Mouse (Mus musculus): Measurements from ENCODE around the gene Nucb1. TPM values are rescaled to one million over a fixed set of nuclear protein-coding genes. Genes with fewer than 3 reads are reported as not detected.
A peak's percentile ranks its signal among the peaks of the same experiment; 100 is the strongest.

Gene Nucb1
- polyA plus RNA-seq, 1 experiment from 2014 or later: 198 TPM

GRCm38 (mm10) chr7:45509181-45509882, 874 bp downstream of the Nucb1 start:
- H3K4me1 ChIP-seq: peaks cover 15% of the 10 kb centered on the region
- peaks cover 36% of the 10 kb centered on the region for H3K36me3 ChIP-seq
- H3K27ac ChIP-seq: peak overlapping the region; percentile 94
- no peaks in the 10 kb centered on the region for H3K27me3 ChIP-seq
- H3K4me2 ChIP-seq: peak overlapping the region; percentile 99
- ATAC-seq (ENCODE audit: insufficient number of reproducible peaks, insufficient read depth, low FRiP score, low TSS enrichment, low read depth): no peak
- H3K9me3 ChIP-seq: no peaks in the 10 kb centered on the region
- H3K9ac ChIP-seq: peak overlapping the region; percentile 85
- WGBS: 34% methylated on average over 19 of the region's 19 CpGs
- H3K4me3 ChIP-seq: peak overlapping the region; percentile 79

DNA sequence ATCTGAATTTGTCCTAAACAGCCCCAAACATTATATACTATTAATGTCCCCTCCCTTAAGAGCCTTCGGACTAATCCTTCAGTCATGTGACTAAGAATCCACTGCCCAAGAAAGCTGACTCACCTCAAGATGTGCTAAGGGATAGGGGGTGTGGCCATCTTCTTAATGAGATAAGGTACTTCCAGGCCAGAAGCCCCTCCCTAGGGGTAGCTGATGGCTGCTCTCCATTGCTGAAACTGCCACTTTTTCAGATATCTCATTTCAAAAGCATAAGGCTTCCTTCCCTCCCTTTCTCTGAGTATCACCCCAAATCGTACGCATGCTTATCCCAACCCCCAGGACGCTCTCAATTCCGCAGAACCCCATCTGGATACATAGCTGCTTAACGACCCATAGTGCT, 1.6 kb downstream of the Nucb1 start:
- Histone ChIP-seq H3K27me3 (no peaks in the 10 kb centered on the region), H3K4me3 (peak overlapping the region; percentile 79), H3K4me1 (peaks cover 15% of the 10 kb centered on the region), H3K9me3 (no peaks in the 10 kb centered on the region), H3K9ac (peak overlapping the region; percentile 85; the same call in 1 of the 2 replicates), H3K27ac (no peak overlapping the region), H3K36me3 (peaks cover 36% of the 10 kb centered on the region), H3K4me2 (peak overlapping the region; percentile 99)
- no peak for ATAC-seq (ENCODE audit: insufficient number of reproducible peaks, insufficient read depth, low FRiP score, low TSS enrichment, low read depth)
- 81% methylated on average over 6 of the region's 6 CpGs for WGBS

DNA sequence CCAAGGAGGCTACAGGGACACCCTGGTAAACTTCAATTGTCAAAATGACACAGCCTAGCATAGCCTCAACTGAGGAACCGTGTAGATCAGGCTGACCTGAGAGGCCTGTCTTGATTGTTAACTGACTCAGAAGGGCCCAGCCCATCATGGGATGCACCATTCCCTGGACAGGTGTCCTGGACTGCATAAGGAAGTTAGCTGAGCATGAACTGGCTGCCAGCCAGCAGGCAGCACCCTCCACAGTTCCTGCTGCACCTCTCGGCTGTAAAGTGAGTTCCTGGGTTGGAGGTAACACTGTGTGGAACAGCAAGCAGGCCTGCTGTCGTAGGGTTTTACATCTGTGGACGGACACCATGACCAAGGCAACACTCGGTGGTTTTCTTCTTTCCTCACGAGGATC, 2.6 kb downstream of the Nucb1 start:
- Histone ChIP-seq H3K4me3 (no peak overlapping the region), H3K9me3 (no peaks in the 10 kb centered on the region), H3K4me2 (no peak overlapping the region), H3K4me1 (peaks cover 15% of the 10 kb centered on the region), H3K36me3 (peaks cover 46% of the 10 kb centered on the region), H3K27me3 (no peaks in the 10 kb centered on the region), H3K9ac (no peak overlapping the region), H3K27ac (no peak overlapping the region)
- no peak for ATAC-seq (ENCODE audit: insufficient number of reproducible peaks, insufficient read depth, low FRiP score, low TSS enrichment, low read depth)
- WGBS: 88% methylated on average over 6 of the region's 6 CpGs

GRCm38 (mm10) chr7:45498427-45498826, 11.8 kb downstream of the Nucb1 start:
- Histone ChIP-seq H3K9me3 (no peaks in the 10 kb centered on the region), H3K36me3 (peaks cover 98% of the 10 kb centered on the region), H3K4me3 (no peak overlapping the region), H3K27me3 (no peaks in the 10 kb centered on the region), H3K27ac (no peak overlapping the region), H3K9ac (no peak overlapping the region), H3K4me2 (no peak overlapping the region), H3K4me1 (no peaks in the 10 kb centered on the region)
- ATAC-seq (ENCODE audit: insufficient number of reproducible peaks, insufficient read depth, low FRiP score, low TSS enrichment, low read depth): no peak
- 94% methylated on average over 6 of the region's 6 CpGs for WGBS

GRCm38 (mm10) chr7:45494548-45494947, 15.7 kb downstream of the Nucb1 start:
- WGBS: 82% methylated on average over 9 of the region's 9 CpGs
- 0 out of 2 replicates have a peak overlapping the region, but pooled peaks have one; percentile 32 for H3K9ac ChIP-seq
- H3K4me3 ChIP-seq: no peak overlapping the region
- ATAC-seq (ENCODE audit: insufficient number of reproducible peaks, insufficient read depth, low FRiP score, low TSS enrichment, low read depth): no peak
- H3K27ac ChIP-seq: no peak overlapping the region
- H3K4me1 ChIP-seq: peaks cover 12% of the 10 kb centered on the region
- no peaks in the 10 kb centered on the region for H3K9me3 ChIP-seq
- H3K27me3 ChIP-seq: no peaks in the 10 kb centered on the region
- peaks cover 78% of the 10 kb centered on the region for H3K36me3 ChIP-seq
- H3K4me2 ChIP-seq: no peak overlapping the region

- no peaks in the 10 kb centered on the region for H3K27me3 ChIP-seq
- H3K4me2 ChIP-seq: no peak overlapping the region
- H3K9ac ChIP-seq: no peak overlapping the region
- ATAC-seq (ENCODE audit: insufficient number of reproducible peaks, insufficient read depth, low FRiP score, low TSS enrichment, low read depth): no peak
- peaks cover 62% of the 10 kb centered on the region for H3K36me3 ChIP-seq
- H3K9me3 ChIP-seq: no peaks in the 10 kb centered on the region
- no peak overlapping the region for H3K4me3 ChIP-seq
- no peak overlapping the region for H3K27ac ChIP-seq
- peaks cover 24% of the 10 kb centered on the region for H3K4me1 ChIP-seq
- whole genome bisulfite sequencing: 95% methylated on average over 5 of the region's 5 CpGs
These were observed 17.3 kb downstream of the Nucb1 start for GRCm38 (mm10) chr7:45492951-45493350.

- Histone ChIP-seq H3K4me3 (no peak overlapping the region), H3K9me3 (no peaks in the 10 kb centered on the region), H3K4me2 (no peak overlapping the region), H3K4me1 (peaks cover 27% of the 10 kb centered on the region), H3K9ac (no peak overlapping the region), H3K27me3 (no peaks in the 10 kb centered on the region), H3K36me3 (peaks cover 56% of the 10 kb centered on the region), H3K27ac (no peak overlapping the region)
- 93% methylated on average over 8 of the region's 8 CpGs for WGBS
- no peak for ATAC-seq (ENCODE audit: insufficient number of reproducible peaks, insufficient read depth, low FRiP score, low TSS enrichment, low read depth)
These were observed 17.9 kb downstream of the Nucb1 start for GRCm38 (mm10) chr7:45492225-45492844.

DNA sequence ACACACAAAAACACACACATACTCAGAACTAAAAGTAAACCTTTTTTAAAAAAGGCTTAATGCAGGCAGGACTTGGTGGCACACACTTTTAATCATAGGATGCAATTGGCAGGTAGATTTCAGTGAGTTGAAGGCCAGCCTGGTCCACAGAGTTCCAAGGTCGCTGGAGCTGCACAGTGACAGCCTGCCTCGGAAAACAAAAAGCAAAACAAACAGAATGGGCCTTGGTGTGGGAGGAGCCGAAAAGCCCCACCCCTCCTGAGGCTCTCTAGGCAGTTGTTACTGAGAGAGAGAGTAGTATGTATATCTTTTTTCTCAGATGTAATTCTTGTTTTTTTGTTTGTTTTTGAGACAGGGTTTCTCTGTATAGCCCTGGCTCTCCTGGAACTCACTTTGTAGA, 18.9 kb downstream of the Nucb1 start:
- Histone ChIP-seq H3K9ac (no peak overlapping the region), H3K4me2 (peak overlapping the region; percentile 41), H3K9me3 (no peaks in the 10 kb centered on the region), H3K36me3 (peaks cover 46% of the 10 kb centered on the region), H3K4me1 (peaks cover 27% of the 10 kb centered on the region), H3K4me3 (no peak overlapping the region), H3K27me3 (no peaks in the 10 kb centered on the region), H3K27ac (peak overlapping the region; percentile 48; the same call in 1 of the 2 replicates)
- ATAC-seq (ENCODE audit: insufficient number of reproducible peaks, insufficient read depth, low FRiP score, low TSS enrichment, low read depth): no peak
- WGBS: 24% methylated on average over 3 of the region's 3 CpGs

DNA sequence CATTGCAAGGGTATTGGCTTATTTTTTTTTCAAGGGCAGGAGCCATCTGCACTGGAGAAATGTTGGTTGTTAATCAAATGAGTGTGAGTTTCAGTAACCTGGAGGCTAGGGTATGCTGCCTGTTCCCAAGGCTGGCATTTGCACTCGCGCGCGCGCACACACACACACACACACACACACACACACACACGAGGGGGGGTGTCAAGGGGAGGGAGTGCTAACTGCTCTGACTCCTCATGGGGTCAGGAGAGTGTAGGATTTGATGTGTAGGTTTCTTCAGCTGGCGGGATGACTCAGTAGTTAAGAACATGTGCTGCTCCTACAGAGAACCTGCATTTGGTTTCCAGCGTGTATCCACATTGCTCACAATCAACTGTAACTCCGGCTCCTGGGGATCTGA, 19.4 kb downstream of the Nucb1 start:
- Histone ChIP-seq H3K9ac (no peak overlapping the region), H3K27ac (peak overlapping the region; percentile 48; the same call in 1 of the 2 replicates), H3K4me2 (peak overlapping the region; percentile 41), H3K36me3 (peaks cover 41% of the 10 kb centered on the region), H3K27me3 (no peaks in the 10 kb centered on the region), H3K4me1 (peaks cover 27% of the 10 kb centered on the region), H3K4me3 (no peak overlapping the region), H3K9me3 (no peaks in the 10 kb centered on the region)
- ATAC-seq (ENCODE audit: insufficient number of reproducible peaks, insufficient read depth, low FRiP score, low TSS enrichment, low read depth): no peak
- WGBS: 44% methylated on average over 9 of the region's 9 CpGs

- Histone ChIP-seq H3K9me3 (no peaks in the 10 kb centered on the region), H3K27ac (no peak overlapping the region), H3K4me1 (peaks cover 27% of the 10 kb centered on the region), H3K4me3 (no peak overlapping the region), H3K36me3 (peaks cover 29% of the 10 kb centered on the region), H3K4me2 (no peak overlapping the region), H3K9ac (no peak overlapping the region), H3K27me3 (no peaks in the 10 kb centered on the region)
- ATAC-seq (ENCODE audit: insufficient number of reproducible peaks, insufficient read depth, low FRiP score, low TSS enrichment, low read depth): no peak
- WGBS: 79% methylated on average over 7 of the region's 7 CpGs
These were observed 20.6 kb downstream of the Nucb1 start for GRCm38 (mm10) chr7:45489578-45489977.

- Histone ChIP-seq H3K9me3 (no peaks in the 10 kb centered on the region), H3K4me3 (peak within 1 kb of the TSS; percentile 49), H3K9ac (peak within 1 kb of the TSS; percentile 75), H3K27ac (peak within 1 kb of the TSS; percentile 84), H3K36me3 (peaks cover 18% of the 10 kb centered on the region), H3K4me1 (peaks cover 27% of the 10 kb centered on the region), H3K4me2 (peak within 1 kb of the TSS; percentile 71), H3K27me3 (no peaks in the 10 kb centered on the region)
- WGBS: 7% methylated on average over 38 of the region's 38 CpGs
- peak; percentile 57; the same call in 1 of the 2 replicates for ATAC-seq (ENCODE audit: insufficient number of reproducible peaks, insufficient read depth, low FRiP score, low TSS enrichment, low read depth)
These were observed 21.7 kb downstream of the Nucb1 start, which contains the start of gene Dhdh for GRCm38 (mm10) chr7:45488293-45489204. TSS of gene Dhdh (minus strand) at chr7:45488805.
